Mouse (Mus musculus) hindbrain, postnatal 0 days (tissue): ENCODE results near the gene Adgrg1. TPM values are rescaled to one million over a fixed set of nuclear protein-coding genes. Genes with fewer than 3 reads are reported as not detected.

Experiments
- ATAC-seq: fragments of 200-750 bp; cut with Nextera tagmentation; 2 replicates; pipeline ENCODE4 v1.8.0; 2017; ENCODE audit warnings: mild to moderate bottlenecking, moderate TSS enrichment, moderate library complexity
- DNase-seq: peaks from one replicate; pipeline ENCODE4 v3.0.0-alpha.2; 2015; ENCODE audit warnings: low spot score
- H3K27ac ChIP-seq: fragments of 300-500 bp; sonication (generic); 2 replicates; pipeline ENCODE4 v1.5.1; 2014; ENCODE audit warnings: mild to moderate bottlenecking
- H3K27me3 ChIP-seq: fragments of 300-500 bp; sonication (generic); 2 replicates; pipeline ENCODE4 v1.6.1; 2014; ENCODE audit warnings: low read length, mixed read lengths; ENCODE audit not compliant: insufficient read depth
- H3K36me3 ChIP-seq: fragments of 300-500 bp; sonication (generic); 2 replicates; pipeline ENCODE4 v1.6.1; 2014; ENCODE audit warnings: low read length, mixed read lengths; ENCODE audit not compliant: insufficient read depth
- H3K4me1 ChIP-seq: fragments of 300-500 bp; sonication (generic); 2 replicates; pipeline ENCODE4 v1.6.1; 2014; ENCODE audit warnings: antibody characterized with exemption, low read length, mixed read lengths; ENCODE audit not compliant: insufficient read depth
- H3K4me2 ChIP-seq: fragments of 300-500 bp; sonication (generic); 2 replicates; pipeline ENCODE4 v1.6.1; 2014; ENCODE audit warnings: low read depth, mild to moderate bottlenecking, low read length, moderate library complexity, mixed read lengths
- H3K4me3 ChIP-seq: fragments of 300-500 bp; sonication (generic); 2 replicates; pipeline ENCODE4 v1.5.1; 2014; ENCODE audit warnings: low read length
- H3K9ac ChIP-seq: fragments of 300-500 bp; sonication (generic); replicated peaks from 2 replicates; pipeline ENCODE4 v1.6.1; 2014; ENCODE audit warnings: mild to moderate bottlenecking, low read length, moderate library complexity, mixed read lengths
- H3K9me3 ChIP-seq: fragments of 300-500 bp; sonication (generic); 2 replicates; pipeline ENCODE4 v1.6.1; 2016; ENCODE audit warnings: low read length, mixed read lengths
- CTCF ChIP-seq: IDR thresholded peaks from 2 replicates; pipeline ENCODE4 v1.5.1; 2016; ENCODE audit warnings: antibody characterized with exemption, control low read depth, low read depth
- WGBS: fragments of 180-500 bp; shearing (Covaris S2); extraction: QIAGEN DNeasy Blood & Tissue Kit; methylation state at CpG from one replicate; pipeline ENCODE4 v1.1.7; 2014; 5-methylcytosine and 5-hydroxymethylcytosine counted together
- polyA plus RNA-seq: library from polyadenylated mRNA; unstranded; fragments of >200 nt; fragmentation: Nextera tagmentation; extraction: Ambion mirVana; gene quantifications from 2 replicates; pipeline ENCODE4 v1.2.1, GENCODE M21; 2015
- total RNA-seq: library from RNA; depleted of rRNA; stranded (reverse); fragments of >200 nt; gene quantifications from 2 replicates; pipeline ENCODE4 v1.2.3, GENCODE M21; 2014

Gene Adgrg1
- total and polyA plus RNA-seq, 2 experiments from 2014 or later = 105 to 284 TPM

- Histone ChIP-seq H3K4me2 (no peak overlapping the region), H3K4me1 (peaks cover 47% of the 10 kb centered on the region), H3K9ac (no peak overlapping the region), H3K36me3 (no peaks in the 10 kb centered on the region), H3K9me3 (no peaks in the 10 kb centered on the region), H3K4me3 (no peak overlapping the region), H3K27me3 (no peaks in the 10 kb centered on the region), H3K27ac (no peak overlapping the region)
- no peak for TF ChIP-seq CTCF
- DNase-seq = no peak
- 69% methylated on average over 4 of the region's 4 CpGs for WGBS
- no peak for ATAC-seq
These were observed 15.2 kb downstream of the Adgrg1 start for GRCm38 (mm10) chr8:94989711-94990110.

DNA sequence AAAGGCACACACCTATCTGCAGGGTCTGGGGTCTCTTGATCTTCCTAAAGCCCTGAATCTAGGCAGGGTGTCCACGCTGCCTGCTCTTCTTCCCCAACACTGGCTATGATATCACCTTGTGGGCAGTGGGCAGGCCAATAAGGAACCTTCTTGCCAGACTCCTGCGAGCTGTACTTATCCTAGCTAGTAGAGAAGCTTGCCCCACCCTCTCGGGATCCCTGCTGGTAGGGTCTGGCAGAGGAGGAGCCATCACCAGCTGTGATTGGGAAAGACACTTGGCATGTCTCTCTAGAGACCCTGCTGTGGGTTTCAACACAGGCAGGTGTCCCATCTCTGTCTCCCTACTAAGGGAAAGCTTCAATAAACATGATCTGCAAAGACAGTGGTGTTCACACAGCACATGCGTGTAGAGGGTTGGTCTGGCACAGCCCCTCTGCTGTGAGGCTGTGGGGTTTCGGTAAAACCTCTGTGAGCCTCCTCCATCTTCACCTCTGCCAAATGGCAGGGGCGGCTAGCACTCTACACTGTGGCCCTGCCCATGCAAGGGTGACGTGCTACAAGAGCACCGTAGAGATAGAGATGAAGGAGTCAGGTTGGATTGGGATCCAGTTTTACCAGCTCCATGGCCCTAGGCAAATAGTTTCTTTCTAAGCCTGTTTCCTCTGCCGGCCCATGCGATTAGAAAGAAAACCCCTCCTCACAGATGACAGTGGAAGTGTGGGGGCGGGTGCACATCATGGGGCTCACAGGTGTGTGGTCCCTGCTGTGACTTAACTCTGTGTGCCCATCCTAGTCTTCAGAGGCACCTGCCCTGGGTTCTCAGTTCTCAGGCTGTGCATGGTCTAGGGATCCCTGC is 16.3 kb downstream of the Adgrg1 start:
- Histone ChIP-seq H3K4me1 (peaks cover 57% of the 10 kb centered on the region), H3K9ac (no peak overlapping the region), H3K36me3 (no peaks in the 10 kb centered on the region), H3K4me3 (no peak overlapping the region), H3K27me3 (no peaks in the 10 kb centered on the region), H3K27ac (peak overlapping the region; percentile 95), H3K9me3 (no peaks in the 10 kb centered on the region), H3K4me2 (no peak overlapping the region)
- no peak for DNase-seq
- ATAC-seq = no peak
- TF ChIP-seq CTCF = no peak
- WGBS = 62% methylated on average over 11 of the region's 11 CpGs

- Histone ChIP-seq H3K36me3 (no peaks in the 10 kb centered on the region), H3K4me1 (peaks cover 56% of the 10 kb centered on the region), H3K27ac (peak overlapping the region; percentile 95), H3K4me2 (no peak overlapping the region), H3K4me3 (no peak overlapping the region), H3K9me3 (no peaks in the 10 kb centered on the region), H3K27me3 (no peaks in the 10 kb centered on the region), H3K9ac (no peak overlapping the region)
- TF ChIP-seq CTCF = no peak
- 76% methylated on average over 9 of the region's 9 CpGs for WGBS
- DNase-seq (no peak), ATAC-seq (no peak)
These were observed 17.0 kb downstream of the Adgrg1 start for GRCm38 (mm10) chr8:94991454-94991994.

DNA sequence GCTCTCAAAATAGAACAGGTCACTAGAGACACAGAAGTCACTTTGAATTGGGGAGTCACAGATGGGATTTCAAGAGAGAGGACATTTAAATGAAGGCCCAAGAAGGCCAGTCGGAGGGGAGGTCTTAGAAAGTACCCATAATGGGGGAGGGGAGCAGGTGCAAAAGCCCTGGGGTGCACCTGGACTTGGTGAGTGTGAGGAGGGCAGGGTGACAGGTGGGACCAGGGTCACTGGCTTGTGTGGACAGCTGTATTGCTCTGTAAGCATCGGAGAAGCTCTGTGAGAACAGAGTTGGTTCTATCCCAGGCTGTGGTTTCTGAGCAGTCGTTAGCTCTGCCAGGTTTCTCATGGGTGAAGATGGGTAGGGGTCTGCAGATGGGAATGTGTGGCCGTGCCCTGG is 17.5 kb downstream of the Adgrg1 start:
- Histone ChIP-seq H3K4me2 (no peak overlapping the region), H3K4me1 (peaks cover 58% of the 10 kb centered on the region), H3K27ac (peak overlapping the region; percentile 95), H3K4me3 (no peak overlapping the region), H3K27me3 (no peaks in the 10 kb centered on the region), H3K9me3 (no peaks in the 10 kb centered on the region), H3K36me3 (no peaks in the 10 kb centered on the region), H3K9ac (0 out of 2 replicates have a peak overlapping the region, but pooled peaks have one; percentile 14)
- TF ChIP-seq CTCF = no peak
- no peak for DNase-seq
- WGBS = 59% methylated on average over 4 of the region's 4 CpGs
- ATAC-seq = no peak

DNA sequence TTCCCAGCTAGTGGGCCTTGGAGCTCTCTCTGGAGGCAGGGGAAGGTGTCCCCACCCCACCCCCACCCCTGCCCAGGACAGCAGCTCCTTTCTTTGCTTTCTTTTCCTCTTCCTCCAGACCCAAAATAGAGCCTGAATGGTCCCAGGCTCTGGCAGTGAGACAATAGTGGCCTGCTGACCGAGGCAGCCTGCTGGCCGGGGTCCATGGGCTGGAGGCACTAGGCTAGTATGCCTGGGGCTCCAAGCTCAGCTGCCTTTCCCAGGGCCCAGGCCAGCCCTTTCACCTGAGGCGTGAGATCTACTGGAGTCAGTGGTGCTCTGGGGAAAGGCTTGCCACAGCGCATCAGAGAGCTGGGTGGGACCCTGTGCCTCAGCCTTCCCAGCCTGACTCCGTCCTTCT is 18.0 kb downstream of the Adgrg1 start:
- Histone ChIP-seq H3K4me1 (peaks cover 61% of the 10 kb centered on the region), H3K9ac (0 out of 2 replicates have a peak overlapping the region, but pooled peaks have one; percentile 21)
- peak; percentile 81 for DNase-seq

DNA sequence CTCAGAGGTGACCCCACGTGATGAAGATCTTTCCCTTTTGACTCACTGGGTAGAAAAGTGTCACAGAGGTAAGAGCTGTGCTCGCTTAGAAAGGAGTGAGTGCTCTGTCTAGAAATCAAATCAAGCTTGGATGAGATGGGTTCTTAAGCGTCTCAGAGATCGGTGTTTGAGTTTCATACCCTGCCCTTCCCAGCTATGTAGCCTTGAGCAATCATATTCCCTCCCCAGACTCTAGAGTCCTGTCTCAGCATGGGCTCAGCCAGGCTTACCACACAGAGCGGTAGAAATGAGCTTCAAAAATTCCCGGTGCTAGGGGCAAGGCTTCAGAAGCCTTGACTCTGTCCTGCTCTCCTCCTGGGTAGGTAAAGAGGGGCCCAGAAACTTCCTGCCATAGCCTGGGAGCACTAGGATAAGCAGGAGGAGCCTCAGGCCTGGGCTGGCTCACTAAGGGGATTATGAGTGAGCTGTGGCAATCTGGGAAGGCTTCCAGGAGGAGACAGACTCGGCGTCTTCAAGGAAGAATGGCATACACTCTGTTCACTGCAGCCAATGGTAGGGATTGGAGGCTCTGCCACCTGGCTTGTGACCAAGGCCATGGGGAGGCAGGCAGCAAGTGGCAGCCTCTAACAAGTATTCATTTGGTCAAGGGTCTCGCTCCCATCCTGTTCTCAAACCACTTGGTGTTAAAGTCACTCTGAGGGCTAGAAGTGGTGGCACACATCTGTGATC is 18.6 kb downstream of the Adgrg1 start:
- no peak overlapping the region for H3K4me3 ChIP-seq
- ATAC-seq (no peak), DNase-seq (peak; percentile 73)
- no peaks in the 10 kb centered on the region for H3K9me3 ChIP-seq
- peak overlapping the region; percentile 68 for H3K4me2 ChIP-seq
- H3K9ac ChIP-seq = peak overlapping the region; percentile 62; the same call in 1 of the 2 replicates
- H3K27me3 ChIP-seq = no peaks in the 10 kb centered on the region
- peak overlapping the region; percentile 95 for H3K27ac ChIP-seq
- H3K4me1 ChIP-seq = peaks cover 67% of the 10 kb centered on the region
- no peak for TF ChIP-seq CTCF
- 34% methylated on average over 9 of the region's 9 CpGs for WGBS
- no peaks in the 10 kb centered on the region for H3K36me3 ChIP-seq

More for the DNA sequence above, 18.0 kb downstream of the Adgrg1 start:
- 22% methylated on average over 5 of the region's 5 CpGs for WGBS
- H3K4me2 ChIP-seq = no peak overlapping the region
- H3K27ac ChIP-seq = peak overlapping the region; percentile 95
- no peak overlapping the region for H3K4me3 ChIP-seq
- ATAC-seq = peak; percentile 22
- TF ChIP-seq CTCF = no peak
- H3K9me3 ChIP-seq = no peaks in the 10 kb centered on the region
- H3K36me3 ChIP-seq = no peaks in the 10 kb centered on the region
- no peaks in the 10 kb centered on the region for H3K27me3 ChIP-seq
